Mouse (Mus musculus): Measurements from ENCODE around the gene Kif3c. TPM values are rescaled to one million over a fixed set of nuclear protein-coding genes. Genes with fewer than 3 reads are reported as not detected.

Gene Kif3c
- 1.0 and 1.1 TPM in 2 replicates for polyA plus RNA-seq (2012; rRNA removed)

DNA sequence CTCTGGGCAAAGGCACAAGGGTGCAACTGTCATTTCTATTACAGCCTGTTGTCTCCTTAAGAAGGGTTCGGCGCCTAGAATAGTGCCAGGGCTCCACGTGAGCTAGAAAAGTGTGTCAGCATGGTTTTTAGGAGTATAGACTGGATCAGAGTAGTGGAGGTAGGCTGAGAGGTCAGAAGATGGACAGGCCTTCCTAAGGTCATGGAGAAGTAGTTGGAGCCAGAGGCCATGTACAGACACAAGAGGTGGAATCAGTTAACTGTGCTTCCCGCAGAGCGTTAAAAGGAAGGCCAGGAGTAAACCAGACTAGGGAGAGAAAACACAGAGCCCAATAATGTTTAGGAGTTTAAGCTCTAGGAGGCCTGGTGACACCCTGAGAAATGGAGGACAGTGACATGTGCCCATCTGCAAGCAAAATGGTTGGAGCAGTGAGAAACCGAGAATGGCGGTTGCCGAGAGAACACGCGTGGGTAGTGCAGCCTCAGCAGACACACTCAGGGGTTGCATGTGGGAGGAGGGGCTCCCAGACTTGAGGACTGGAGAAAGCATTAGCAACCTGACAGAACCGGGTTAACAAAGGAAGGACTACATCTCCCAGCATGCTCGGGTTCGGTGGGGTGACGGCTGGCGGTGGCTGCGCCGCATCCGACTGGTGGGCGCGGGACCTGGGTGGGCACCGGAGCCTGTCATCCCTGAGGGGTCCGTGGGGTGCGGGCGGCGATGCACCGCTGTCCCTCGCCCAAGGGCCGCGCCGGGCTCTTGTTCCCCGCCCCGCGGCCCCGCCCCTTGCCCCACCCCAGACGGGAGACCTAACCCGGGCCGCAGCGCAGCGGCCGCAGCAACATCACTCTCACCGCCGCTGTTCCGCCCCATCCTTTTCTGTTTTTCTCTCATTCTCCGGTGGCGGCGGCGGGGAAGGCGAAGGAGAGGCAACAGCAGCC lies at the start of gene Kif3c:
Gene Kif3c (plus strand): TSS at position 625 of the 941 bp plus-strand sequence.
- Histone ChIP-seq H3K4me1 (ENCODE audit: control insufficient read depth, insufficient read depth, low read length) (peaks cover 21% of the 10 kb centered on the region), H3K36me3 (ENCODE audit: control insufficient read depth, insufficient read depth, low read length) (no peaks in the 10 kb centered on the region), H3K27ac (ENCODE audit: control insufficient read depth, insufficient read depth, low read depth, low read length) (no peak within 1 kb of the TSS), H3K27me3 (ENCODE audit: control insufficient read depth, insufficient read depth, low read length) (no peaks in the 10 kb centered on the region), H3K4me3 (ENCODE audit: control insufficient read depth, low read depth, low read length) (peak within 1 kb of the TSS; percentile 64)
- TF ChIP-seq CTCF (IDR thresholded peaks at IDR 0.05; ENCODE audit: control insufficient read depth, insufficient read depth, insufficient replicate concordance, low read depth, low read length) = no peak
- TF ChIP-seq POLR2A (IDR thresholded peaks at IDR 0.05; ENCODE audit: control insufficient read depth, low read depth, low read length) = no peak

DNA sequence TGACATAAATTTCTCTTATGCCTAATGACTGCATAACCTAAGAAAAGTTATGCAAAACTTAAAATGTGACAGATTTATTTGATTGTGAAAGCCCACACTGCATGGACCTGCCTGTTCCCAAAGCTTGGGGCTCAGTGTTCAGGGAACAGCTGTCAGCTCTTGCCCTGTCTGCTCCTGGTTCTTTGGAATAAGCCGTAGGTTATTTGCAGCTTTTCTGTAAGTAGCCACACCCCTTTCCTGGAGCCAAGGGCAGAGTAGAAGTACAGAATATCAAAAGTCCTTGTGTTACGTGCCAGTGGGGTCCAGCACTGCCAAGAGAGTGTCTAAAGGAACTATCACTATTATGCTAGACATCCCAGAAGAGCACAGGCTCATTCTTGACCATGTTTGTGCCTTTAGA lies 48.8 kb upstream of the Kif3c start:
- Histone ChIP-seq H3K4me1 (ENCODE audit: control insufficient read depth, insufficient read depth, low read length) (peaks cover 4% of the 10 kb centered on the region), H3K4me3 (ENCODE audit: control insufficient read depth, low read depth, low read length) (no peak overlapping the region), H3K36me3 (ENCODE audit: control insufficient read depth, insufficient read depth, low read length) (no peaks in the 10 kb centered on the region), H3K27ac (ENCODE audit: control insufficient read depth, insufficient read depth, low read depth, low read length) (0 out of 2 replicates have a peak overlapping the region, but pooled peaks have one; percentile 25), H3K27me3 (ENCODE audit: control insufficient read depth, insufficient read depth, low read length) (no peaks in the 10 kb centered on the region)
- TF ChIP-seq POLR2A (IDR thresholded peaks at IDR 0.05; ENCODE audit: control insufficient read depth, low read depth, low read length) (no peak), CTCF (IDR thresholded peaks at IDR 0.05; ENCODE audit: control insufficient read depth, insufficient read depth, insufficient replicate concordance, low read depth, low read length) (no peak)

DNA sequence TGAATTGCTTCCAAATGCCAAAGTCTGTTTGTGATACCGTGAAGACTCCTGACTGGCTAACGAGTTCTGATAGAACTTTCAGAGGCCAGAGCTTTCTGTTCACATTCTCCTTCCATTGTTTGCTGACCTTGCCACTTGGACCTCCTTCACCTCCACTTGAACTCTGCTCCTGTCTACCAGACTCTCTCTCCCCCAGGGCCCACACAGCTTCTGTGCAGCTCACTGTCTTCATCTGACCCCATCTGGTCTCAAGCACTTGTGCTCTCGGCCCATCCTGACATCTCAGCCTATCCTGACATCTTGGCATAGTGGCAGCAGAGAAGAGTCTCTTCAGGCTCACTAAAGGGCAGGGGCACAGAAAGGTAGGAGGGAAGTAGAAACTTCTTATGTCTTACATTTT lies 48.0 kb upstream of the Kif3c start:
- TF ChIP-seq CTCF (IDR thresholded peaks at IDR 0.05; ENCODE audit: control insufficient read depth, insufficient read depth, insufficient replicate concordance, low read depth, low read length) (no peak), POLR2A (IDR thresholded peaks at IDR 0.05; ENCODE audit: control insufficient read depth, low read depth, low read length) (no peak)
- Histone ChIP-seq H3K36me3 (ENCODE audit: control insufficient read depth, insufficient read depth, low read length) (no peaks in the 10 kb centered on the region), H3K4me1 (ENCODE audit: control insufficient read depth, insufficient read depth, low read length) (peaks cover 4% of the 10 kb centered on the region), H3K4me3 (ENCODE audit: control insufficient read depth, low read depth, low read length) (no peak overlapping the region), H3K27ac (ENCODE audit: control insufficient read depth, insufficient read depth, low read depth, low read length) (no peak overlapping the region; the same call in 1 of the 2 replicates), H3K27me3 (ENCODE audit: control insufficient read depth, insufficient read depth, low read length) (no peaks in the 10 kb centered on the region)

DNA sequence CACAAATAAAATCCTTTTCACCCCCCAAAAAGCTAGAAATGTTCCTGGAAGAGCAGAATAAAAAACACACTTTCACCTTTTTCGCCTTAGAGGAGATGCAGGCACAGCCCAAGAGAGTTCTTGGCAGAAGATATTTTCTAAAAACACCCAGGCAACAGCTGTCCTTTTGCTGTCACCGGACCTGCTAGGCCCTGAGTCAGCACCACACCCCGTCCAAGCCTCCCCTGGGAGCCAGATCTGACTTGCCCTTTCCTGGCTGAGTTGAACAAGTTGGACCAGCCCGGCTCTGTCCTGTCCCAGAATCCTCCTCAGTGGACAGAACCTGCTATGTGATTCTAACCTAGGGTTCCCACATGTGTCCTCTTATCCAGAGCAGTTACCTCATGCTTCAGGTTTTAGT lies 45.6 kb upstream of the Kif3c start:
- H3K4me3 ChIP-seq (ENCODE audit: control insufficient read depth, low read depth, low read length) = no peak overlapping the region
- H3K36me3 ChIP-seq (ENCODE audit: control insufficient read depth, insufficient read depth, low read length) = no peaks in the 10 kb centered on the region
- no peak for TF ChIP-seq CTCF (IDR thresholded peaks at IDR 0.05; ENCODE audit: control insufficient read depth, insufficient read depth, insufficient replicate concordance, low read depth, low read length)
- no peak for TF ChIP-seq POLR2A (IDR thresholded peaks at IDR 0.05; ENCODE audit: control insufficient read depth, low read depth, low read length)
- peaks cover 4% of the 10 kb centered on the region for H3K4me1 ChIP-seq (ENCODE audit: control insufficient read depth, insufficient read depth, low read length)
- H3K27me3 ChIP-seq (ENCODE audit: control insufficient read depth, insufficient read depth, low read length) = no peaks in the 10 kb centered on the region
- no peak overlapping the region for H3K27ac ChIP-seq (ENCODE audit: control insufficient read depth, insufficient read depth, low read depth, low read length)

DNA sequence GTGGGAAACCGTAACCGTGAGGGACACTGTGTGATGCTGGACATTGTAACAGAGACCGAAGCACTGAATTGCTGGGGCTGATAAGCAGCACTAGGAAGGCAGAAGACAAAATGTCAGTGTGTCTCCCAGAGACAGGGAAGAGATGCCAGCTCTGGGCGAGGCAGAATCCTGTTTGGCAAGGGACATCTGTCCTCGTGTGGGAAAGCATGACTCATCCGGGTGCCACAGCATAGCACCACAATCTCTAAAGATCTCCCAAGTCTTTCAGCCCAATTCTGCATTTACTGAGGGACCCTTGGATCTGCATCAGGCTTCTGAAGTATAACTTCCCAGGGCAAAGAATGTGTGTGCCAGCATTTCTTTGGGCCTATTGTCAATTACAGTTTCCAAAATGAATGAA lies 41.7 kb upstream of the Kif3c start:
- Histone ChIP-seq H3K4me3 (ENCODE audit: control insufficient read depth, low read depth, low read length) (no peak overlapping the region), H3K27ac (ENCODE audit: control insufficient read depth, insufficient read depth, low read depth, low read length) (no peak overlapping the region), H3K4me1 (ENCODE audit: control insufficient read depth, insufficient read depth, low read length) (no peaks in the 10 kb centered on the region), H3K36me3 (ENCODE audit: control insufficient read depth, insufficient read depth, low read length) (no peaks in the 10 kb centered on the region), H3K27me3 (ENCODE audit: control insufficient read depth, insufficient read depth, low read length) (no peaks in the 10 kb centered on the region)
- TF ChIP-seq POLR2A (IDR thresholded peaks at IDR 0.05; ENCODE audit: control insufficient read depth, low read depth, low read length) = no peak
- no peak for TF ChIP-seq CTCF (IDR thresholded peaks at IDR 0.05; ENCODE audit: control insufficient read depth, insufficient read depth, insufficient replicate concordance, low read depth, low read length)

DNA sequence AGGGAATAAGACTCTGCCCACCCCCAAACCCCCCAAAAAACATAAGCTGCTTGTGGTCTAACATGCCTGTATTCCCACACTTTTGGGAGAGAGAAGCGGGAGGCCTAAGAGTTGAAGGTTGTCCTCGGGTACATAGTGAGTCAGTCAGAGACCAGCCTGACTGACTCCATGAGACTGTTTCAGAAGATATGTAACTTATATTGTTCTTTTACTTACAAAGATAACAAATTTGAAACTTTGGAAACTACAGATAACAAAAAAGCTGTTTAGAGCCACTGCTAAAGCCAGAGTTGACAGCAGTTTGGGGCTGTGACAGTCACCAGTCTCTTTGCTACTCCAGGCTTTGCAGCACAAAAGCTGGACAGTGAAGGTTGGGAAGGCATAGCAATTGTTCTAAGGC lies 39.7 kb upstream of the Kif3c start:
- Histone ChIP-seq H3K27ac (ENCODE audit: control insufficient read depth, insufficient read depth, low read depth, low read length) (no peak overlapping the region), H3K4me3 (ENCODE audit: control insufficient read depth, low read depth, low read length) (no peak overlapping the region), H3K27me3 (ENCODE audit: control insufficient read depth, insufficient read depth, low read length) (no peaks in the 10 kb centered on the region), H3K4me1 (ENCODE audit: control insufficient read depth, insufficient read depth, low read length) (no peaks in the 10 kb centered on the region), H3K36me3 (ENCODE audit: control insufficient read depth, insufficient read depth, low read length) (no peaks in the 10 kb centered on the region)
- TF ChIP-seq POLR2A (IDR thresholded peaks at IDR 0.05; ENCODE audit: control insufficient read depth, low read depth, low read length) = no peak
- no peak for TF ChIP-seq CTCF (IDR thresholded peaks at IDR 0.05; ENCODE audit: control insufficient read depth, insufficient read depth, insufficient replicate concordance, low read depth, low read length)

DNA sequence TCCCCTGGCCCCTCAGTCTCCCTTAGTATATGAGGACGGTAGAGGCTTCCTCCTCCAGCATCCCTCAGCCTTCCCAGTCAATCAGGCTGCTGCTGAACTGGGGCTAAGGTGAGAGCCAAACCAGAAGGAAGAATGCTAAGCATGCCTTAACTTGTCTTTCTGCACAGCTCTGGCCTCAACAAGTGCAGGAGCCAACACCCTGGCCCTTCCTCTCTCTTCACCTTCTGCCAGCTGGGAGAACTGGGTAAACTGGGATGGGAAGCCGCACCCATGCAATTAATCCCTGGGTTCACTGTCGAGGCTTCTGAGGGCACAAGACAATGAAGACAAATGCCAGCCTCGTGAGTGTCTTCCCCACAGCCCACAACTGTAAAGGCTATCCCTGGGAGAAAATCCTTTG lies 35.3 kb upstream of the Kif3c start:
- Histone ChIP-seq H3K36me3 (ENCODE audit: control insufficient read depth, insufficient read depth, low read length) (no peaks in the 10 kb centered on the region), H3K4me3 (ENCODE audit: control insufficient read depth, low read depth, low read length) (no peak overlapping the region), H3K27me3 (ENCODE audit: control insufficient read depth, insufficient read depth, low read length) (no peaks in the 10 kb centered on the region), H3K4me1 (ENCODE audit: control insufficient read depth, insufficient read depth, low read length) (no peaks in the 10 kb centered on the region), H3K27ac (ENCODE audit: control insufficient read depth, insufficient read depth, low read depth, low read length) (no peak overlapping the region)
- TF ChIP-seq CTCF (IDR thresholded peaks at IDR 0.05; ENCODE audit: control insufficient read depth, insufficient read depth, insufficient replicate concordance, low read depth, low read length) (no peak), POLR2A (IDR thresholded peaks at IDR 0.05; ENCODE audit: control insufficient read depth, low read depth, low read length) (no peak)

Measured in testis, adult 2 months (tissue).